In genomic region chr11:61027160-61027559, GRCm38 (mm10) we compare ENCODE assay signal across 17 mouse cellular contexts. TPM values are rescaled to one million over a fixed set of nuclear protein-coding genes. Genes with fewer than 3 reads are reported as not detected.
DNase-seq lines count a peak whose midpoint lies in the region; ATAC-seq and TF ChIP-seq lines count a peak whose summit lies in the region.
"Had no signal": no experiment of that assay in that cellular context is flagged by ENCODE, and none has a peak within 500 bp of the region (broad histone marks: within the 10 kb centered on the region; RNA-seq: fewer than 3 reads in every experiment).

No protein-coding gene starts in this region.

- no peak overlapping the region for H3K4me2 ChIP-seq in heart, embryonic 13.5 days
- H3K4me2 ChIP-seq in midbrain, embryonic 13.5 days (replicated peaks): no peak overlapping the region
- H3K4me2 ChIP-seq in embryonic facial prominence, embryonic 15.5 days (replicated peaks): no peak overlapping the region
- H3K4me2 ChIP-seq: forebrain, embryonic 13.5 days; liver, embryonic 15.5 days had no signal

- no peak overlapping the region for H3K4me3 ChIP-seq in heart, embryonic 13.5 days
- H3K4me3 ChIP-seq in heart, adult 2 months: no peak overlapping the region
- no peak overlapping the region for H3K4me3 ChIP-seq in midbrain, embryonic 13.5 days (replicated peaks)
- no peak overlapping the region for H3K4me3 ChIP-seq in midbrain, embryonic 10.5 days
- no peak overlapping the region for H3K4me3 ChIP-seq in embryonic facial prominence, embryonic 15.5 days (replicated peaks)
- H3K4me3 ChIP-seq: forebrain, embryonic 13.5 days; left cerebral cortex, adult 2 months; liver, embryonic 15.5 days had no signal

- H3K27me3 ChIP-seq in heart, embryonic 13.5 days (replicated peaks): peaks cover 30% of the 10 kb centered on the region
- no peaks in the 10 kb centered on the region for H3K27me3 ChIP-seq in heart, adult 2 months (ENCODE audit: control insufficient read depth, insufficient read depth, low read length)
- peaks cover 31% of the 10 kb centered on the region for H3K27me3 ChIP-seq in midbrain, embryonic 13.5 days
- H3K27me3 ChIP-seq in midbrain, embryonic 10.5 days (ENCODE audit: low read depth, poor library complexity, severe bottlenecking): peaks cover 47% of the 10 kb centered on the region
- peaks cover 38% of the 10 kb centered on the region for H3K27me3 ChIP-seq in embryonic facial prominence, embryonic 15.5 days

- WGBS in heart, embryonic 13.5 days: 86% methylated on average over 4 of the region's 4 CpGs
- WGBS in heart, adult 2 months: 89% methylated on average over 4 of the region's 4 CpGs
- WGBS in midbrain, embryonic 13.5 days: 76% methylated on average over 4 of the region's 4 CpGs
- WGBS in midbrain, embryonic 10.5 days: 93% methylated on average over 4 of the region's 4 CpGs
- 86% methylated on average over 4 of the region's 4 CpGs for WGBS in embryonic facial prominence, embryonic 15.5 days

- peak overlapping the region; percentile 30; the same call in 1 of the 2 replicates for H3K27ac ChIP-seq in heart, embryonic 13.5 days (replicated peaks)
- H3K27ac ChIP-seq in heart, adult 2 months: no peak overlapping the region
- no peak overlapping the region; the same call in 1 of the 2 replicates for H3K27ac ChIP-seq in midbrain, embryonic 13.5 days
- no peak overlapping the region for H3K27ac ChIP-seq in midbrain, embryonic 10.5 days (replicated peaks)
- H3K27ac ChIP-seq in embryonic facial prominence, embryonic 15.5 days (replicated peaks): no peak overlapping the region
- H3K27ac ChIP-seq: forebrain, embryonic 13.5 days; left cerebral cortex, adult 2 months; liver, embryonic 15.5 days had no signal

- no peak for TF ChIP-seq CTCF in heart, adult 2 months (IDR thresholded peaks at IDR 0.05)

- H3K9ac ChIP-seq in heart, embryonic 13.5 days: no peak overlapping the region
- no peak overlapping the region for H3K9ac ChIP-seq in heart, adult 2 months (ENCODE audit: low read depth, low read length)
- H3K9ac ChIP-seq in midbrain, embryonic 13.5 days (replicated peaks): no peak overlapping the region
- no peak overlapping the region for H3K9ac ChIP-seq in embryonic facial prominence, embryonic 15.5 days
- H3K9ac ChIP-seq: forebrain, embryonic 13.5 days; liver, embryonic 15.5 days had no signal

- no peaks in the 10 kb centered on the region for H3K79me2 ChIP-seq in heart, adult 2 months (replicated peaks; ENCODE audit: control insufficient read depth, insufficient read depth, low read length)

- H3K9me3 ChIP-seq in heart, embryonic 13.5 days: no peaks in the 10 kb centered on the region
- no peaks in the 10 kb centered on the region for H3K9me3 ChIP-seq in midbrain, embryonic 13.5 days
- no peaks in the 10 kb centered on the region for H3K9me3 ChIP-seq in midbrain, embryonic 10.5 days (replicated peaks)
- H3K9me3 ChIP-seq in embryonic facial prominence, embryonic 15.5 days (replicated peaks): no peaks in the 10 kb centered on the region
- H3K9me3 ChIP-seq: forebrain, embryonic 13.5 days; liver, embryonic 15.5 days had no signal

- intact Hi-C loops in heart, adult 2 months (cut with DNase I): no loop called here

- DNase-seq in heart, adult 2 months: no peak
- DNase-seq in midbrain, embryonic 10.5 days (ENCODE audit: low spot score): no peak
- peak; percentile 29 to 51 for DNase-seq in cerebellum, adult 18-20 months
- DNase-seq in frontal cortex, postnatal 25 days (ENCODE audit: low spot score in 2 of 2): no peak
- DNase-seq: embryo, embryonic 11 days; kidney, adult 18-20 months; kidney, postnatal 10 days; right cerebral cortex, postnatal 25 days; thymus, postnatal 36 days had no signal

- TF ChIP-seq POLR2A in heart, adult 2 months (IDR thresholded peaks at IDR 0.05; ENCODE audit: insufficient read depth, low read depth, low read length): no peak

- no peak for ATAC-seq in heart, embryonic 13.5 days (ENCODE audit: extremely low read depth, insufficient number of reproducible peaks, low FRiP score, low TSS enrichment)
- ATAC-seq in midbrain, embryonic 13.5 days: 0 out of 2 replicates have a peak, but pooled peaks have one; percentile 19
- ATAC-seq in embryonic facial prominence, embryonic 15.5 days (ENCODE audit: insufficient number of reproducible peaks, low FRiP score, low TSS enrichment, low read depth): 0 out of 2 replicates have a peak, but pooled peaks have one; percentile 58
- no peak for ATAC-seq in megakaryocyte-erythroid progenitor cell, adult 5-6 weeks (replicated peaks; ENCODE audit: low FRiP score, low TSS enrichment, poor library complexity, severe bottlenecking)
- ATAC-seq: forebrain, embryonic 13.5 days; lung, postnatal 0 days had no signal

- H3K4me1 ChIP-seq in heart, embryonic 13.5 days: peaks cover 70% of the 10 kb centered on the region
- peaks cover 7% of the 10 kb centered on the region for H3K4me1 ChIP-seq in heart, adult 2 months (ENCODE audit: control insufficient read depth, insufficient read depth, low read length)
- H3K4me1 ChIP-seq in midbrain, embryonic 13.5 days (replicated peaks): peaks cover 35% of the 10 kb centered on the region
- peaks cover 26% of the 10 kb centered on the region for H3K4me1 ChIP-seq in midbrain, embryonic 10.5 days
- H3K4me1 ChIP-seq in embryonic facial prominence, embryonic 15.5 days: peaks cover 21% of the 10 kb centered on the region

- H3K36me3 ChIP-seq in heart, embryonic 13.5 days: no peaks in the 10 kb centered on the region
- H3K36me3 ChIP-seq in heart, adult 2 months (ENCODE audit: control insufficient read depth, insufficient read depth, low read length): no peaks in the 10 kb centered on the region
- no peaks in the 10 kb centered on the region for H3K36me3 ChIP-seq in midbrain, embryonic 13.5 days
- H3K36me3 ChIP-seq in midbrain, embryonic 10.5 days: no peaks in the 10 kb centered on the region
- no peaks in the 10 kb centered on the region for H3K36me3 ChIP-seq in embryonic facial prominence, embryonic 15.5 days
- H3K36me3 ChIP-seq: liver, embryonic 15.5 days had no signal

- no peak for TF ChIP-seq EP300 in heart, adult 2 months (IDR thresholded peaks at IDR 0.05; ENCODE audit: insufficient read depth, low read depth, low read length)

RNA-seq across cellular contexts. Expression of gene Kcnj12, which starts 4.8 kb away (rescaled TPM):
- 2.6 and 3.0 TPM in 2 replicates for polyA plus RNA-seq in heart, embryonic 13.5 days (2015; fragmentation: Nextera tagmentation; extraction: Ambion mirVana)
- total RNA-seq in heart, adult 2 months (2021): 10 to 100 TPM; 26.7 to 35.7 TPM
- 29.5 and 42.6 TPM in 2 replicates for polyA plus RNA-seq in heart, adult 2 months (2012; rRNA removed)
- polyA plus RNA-seq in midbrain, embryonic 13.5 days (2015; fragmentation: Nextera tagmentation; extraction: Ambion mirVana): 0.64 and 1.4 TPM in 2 replicates
- 0.53 and 0.62 TPM in 2 replicates for polyA plus RNA-seq in midbrain, embryonic 10.5 days (2016; fragmentation: Nextera tagmentation; extraction: Ambion mirVana)
- polyA plus RNA-seq in embryonic facial prominence, embryonic 15.5 days (2015; fragmentation: Nextera tagmentation; extraction: Ambion mirVana): 1.7 and 3.0 TPM in 2 replicates
- total RNA-seq in megakaryocyte-erythroid progenitor cell, adult 5-6 weeks (2014; fragmentation: Nextera tagmentation): not detected in 2 replicates
- not detected in 2 replicates for total RNA-seq in megakaryocyte-erythroid progenitor cell, adult 5-6 weeks (2017)
- polyA plus RNA-seq: liver, embryonic 15.5 days had no signal

Comparison
In these comparisons a context has a peak if more than half of its experiments do, and no peak if none do; other contexts are left out.
1. ATAC-seq: peak in midbrain, embryonic 13.5 days (single experiment) and embryonic facial prominence, embryonic 15.5 days (single experiment); none in heart, embryonic 13.5 days (single experiment) and megakaryocyte-erythroid progenitor cell, adult 5-6 weeks (single experiment).
2. DNase-seq: peak in cerebellum, adult 18-20 months (2 of 2); none in heart, adult 2 months (0 of 2), midbrain, embryonic 10.5 days (single experiment) and frontal cortex, postnatal 25 days (0 of 2).